Mouse (Mus musculus): ENCODE results near the gene Olfr771. TPM values are rescaled to one million over a fixed set of nuclear protein-coding genes. Genes with fewer than 3 reads are reported as not detected.

The Olfr771 gene
- polyA plus RNA-seq (2017; shearing (Covaris generic)), result not detected

DNA sequence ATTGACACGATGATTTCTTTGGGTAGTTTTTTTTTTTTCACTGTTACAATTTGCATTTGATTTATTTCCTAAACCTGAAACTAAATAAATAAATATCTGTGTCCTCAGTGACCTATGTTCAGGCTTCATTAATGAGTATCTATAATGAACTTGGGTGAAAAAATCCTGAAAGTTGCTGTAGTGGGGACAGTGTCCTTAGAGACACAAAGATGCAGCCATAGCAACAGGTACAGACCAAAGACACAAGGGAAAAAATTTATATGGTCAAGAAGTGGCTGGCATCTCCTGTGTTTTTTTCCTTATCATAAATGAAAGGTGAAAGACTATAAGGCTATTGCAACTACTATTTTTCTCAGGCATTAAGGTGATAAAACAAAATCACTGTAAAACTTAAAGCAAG is at the start of gene Olfr771:
Gene Olfr771 (minus strand): TSS at position 101 of the 400 bp plus-strand sequence.

DNA sequence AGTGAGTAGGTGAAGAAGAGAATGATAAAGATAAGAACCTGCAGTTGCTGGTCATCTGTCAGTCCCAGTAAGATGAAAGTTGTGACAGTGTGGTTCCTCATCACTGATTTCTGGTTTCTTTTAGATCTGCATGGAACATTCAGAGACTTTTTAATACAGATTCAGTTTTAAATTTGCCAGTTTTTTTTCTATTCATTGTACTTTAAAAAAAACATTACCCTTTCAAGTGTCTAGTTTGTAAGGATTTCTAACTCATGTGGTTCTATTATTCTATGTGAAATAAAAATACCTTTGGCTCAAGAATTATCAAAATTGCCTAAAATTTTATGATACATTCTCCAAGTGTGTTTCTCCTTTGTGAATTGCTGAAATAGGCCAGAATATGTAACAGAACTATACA is 22.8 kb upstream of the Olfr771 start, which contains the start of gene Olfr773:
Gene Olfr773 (minus strand): TSS at position 101 of the 400 bp plus-strand sequence.

DNA sequence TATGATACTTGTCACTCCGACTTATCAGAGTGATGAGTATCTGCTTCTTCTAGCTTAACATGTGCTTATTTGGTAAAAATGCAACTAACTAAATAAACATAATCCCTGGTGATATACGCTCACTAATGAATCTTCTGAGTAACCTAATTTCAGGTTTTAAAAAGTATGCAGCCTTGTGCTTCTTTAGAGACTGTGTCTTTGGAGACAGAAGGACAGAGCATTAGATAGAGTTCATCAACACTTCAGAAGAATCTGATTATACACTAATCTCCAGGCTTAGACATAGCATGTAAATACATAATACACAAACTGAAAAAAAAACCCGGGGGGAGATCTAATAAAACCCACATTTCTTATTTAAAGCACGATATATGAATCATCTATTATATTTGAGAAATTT is 13.3 kb upstream of the Olfr771 start, which contains the start of gene Olfr772:
Gene Olfr772 (minus strand): TSS at position 101 of the 400 bp plus-strand sequence.

DNA sequence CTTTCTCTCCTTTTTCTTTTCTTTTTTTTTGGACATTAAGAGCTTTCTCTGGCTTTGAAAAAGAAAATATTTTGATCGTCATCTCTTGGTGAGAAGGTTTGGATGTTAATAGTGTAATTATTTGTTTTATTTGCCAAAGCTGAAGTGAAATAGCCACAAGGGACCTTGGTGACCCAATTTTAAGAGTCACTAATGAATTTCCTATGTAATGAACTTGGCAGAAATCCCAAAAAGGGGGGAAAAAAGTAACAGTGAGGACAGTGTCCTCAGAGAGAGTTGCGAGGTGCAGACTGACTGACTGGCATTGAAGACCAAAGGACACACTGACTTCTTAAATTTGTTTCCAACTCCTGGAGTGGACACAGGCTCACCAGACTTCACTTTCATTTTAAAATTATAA is 25.7 kb downstream of the Olfr771 start, which contains the start of gene Olfr770:
Gene Olfr770 (minus strand): TSS at position 101 of the 400 bp plus-strand sequence.

DNA sequence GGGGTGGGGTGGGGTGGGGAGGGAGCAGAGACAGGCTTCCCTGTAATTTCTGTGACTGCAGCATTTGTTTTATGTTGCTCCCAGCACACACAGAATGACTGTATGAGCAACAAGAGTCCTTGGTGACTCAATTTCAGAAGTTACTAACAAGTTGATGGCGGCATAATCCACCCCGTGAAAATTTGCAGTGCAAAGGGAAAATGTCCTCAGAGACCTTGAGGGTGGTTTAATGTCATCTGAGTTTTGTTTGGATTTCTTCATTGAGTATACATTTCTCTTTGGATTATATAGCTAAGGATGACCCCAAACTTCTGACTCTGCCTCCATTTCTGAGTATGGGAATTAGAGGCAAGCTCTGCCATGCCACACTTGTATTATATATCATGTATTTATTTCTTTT is 46.8 kb downstream of the Olfr771 start, which contains the start of gene Olfr769:
Gene Olfr769 (minus strand): TSS at position 101 of the 400 bp plus-strand sequence.

Other genes starting within 250 kb of the Olfr771 start
- 8.4 TPM for gene Rdh5, start 241.9 kb downstream of the Olfr771 start, polyA plus RNA-seq (2017; shearing (Covaris generic))
- 85.2 TPM for gene Bloc1s1, start 240.7 kb downstream of the Olfr771 start, polyA plus RNA-seq (2017; shearing (Covaris generic))
- gene Itga7, start 230.9 kb downstream of the Olfr771 start, polyA plus RNA-seq (2017; shearing (Covaris generic)), result 8.8 TPM
- gene Mettl7b, start 203.8 kb downstream of the Olfr771 start, polyA plus RNA-seq (2017; shearing (Covaris generic)), result not detected
- 0.12 TPM for gene Olfr9, start 175.3 kb downstream of the Olfr771 start, polyA plus RNA-seq (2017; shearing (Covaris generic))
- gene Olfr763, start 154.0 kb downstream of the Olfr771 start, polyA plus RNA-seq (2017; shearing (Covaris generic)), result not detected
- not detected for gene Olfr764-ps1, start 124.9 kb downstream of the Olfr771 start, polyA plus RNA-seq (2017; shearing (Covaris generic))
- gene Olfr765, start 114.8 kb downstream of the Olfr771 start, polyA plus RNA-seq (2017; shearing (Covaris generic)), result not detected
- not detected for gene Olfr766-ps1, start 95.8 kb downstream of the Olfr771 start, polyA plus RNA-seq (2017; shearing (Covaris generic))
- not detected for gene Olfr767, start 81.8 kb downstream of the Olfr771 start, polyA plus RNA-seq (2017; shearing (Covaris generic))
- gene Olfr768, start 65.4 kb downstream of the Olfr771 start, polyA plus RNA-seq (2017; shearing (Covaris generic)), result not detected
- gene Olfr769, start 46.9 kb downstream of the Olfr771 start, polyA plus RNA-seq (2017; shearing (Covaris generic)), result not detected
- gene Olfr770, start 25.8 kb downstream of the Olfr771 start, polyA plus RNA-seq (2017; shearing (Covaris generic)), result not detected
- gene Olfr772, start 13.2 kb upstream of the Olfr771 start, polyA plus RNA-seq (2017; shearing (Covaris generic)), result not detected
- not detected for gene Olfr773, start 22.7 kb upstream of the Olfr771 start, polyA plus RNA-seq (2017; shearing (Covaris generic))
- not detected for gene Olfr774, start 71.5 kb upstream of the Olfr771 start, polyA plus RNA-seq (2017; shearing (Covaris generic))
- gene Olfr775, start 83.7 kb upstream of the Olfr771 start, polyA plus RNA-seq (2017; shearing (Covaris generic)), result not detected
- gene Olfr776, start 94.4 kb upstream of the Olfr771 start, polyA plus RNA-seq (2017; shearing (Covaris generic)), result not detected
- not detected for gene Olfr777, start 106.7 kb upstream of the Olfr771 start, polyA plus RNA-seq (2017; shearing (Covaris generic))
- gene Olfr780, start 153.4 kb upstream of the Olfr771 start, polyA plus RNA-seq (2017; shearing (Covaris generic)), result not detected
- gene Olfr781, start 164.1 kb upstream of the Olfr771 start, polyA plus RNA-seq (2017; shearing (Covaris generic)), result not detected
- gene Olfr782, start 184.1 kb upstream of the Olfr771 start, polyA plus RNA-seq (2017; shearing (Covaris generic)), result not detected
- not detected for gene Olfr784, start 219.3 kb upstream of the Olfr771 start, polyA plus RNA-seq (2017; shearing (Covaris generic))
- not detected for gene Olfr785, start 240.7 kb upstream of the Olfr771 start, polyA plus RNA-seq (2017; shearing (Covaris generic))